In the genomic region with DNA sequence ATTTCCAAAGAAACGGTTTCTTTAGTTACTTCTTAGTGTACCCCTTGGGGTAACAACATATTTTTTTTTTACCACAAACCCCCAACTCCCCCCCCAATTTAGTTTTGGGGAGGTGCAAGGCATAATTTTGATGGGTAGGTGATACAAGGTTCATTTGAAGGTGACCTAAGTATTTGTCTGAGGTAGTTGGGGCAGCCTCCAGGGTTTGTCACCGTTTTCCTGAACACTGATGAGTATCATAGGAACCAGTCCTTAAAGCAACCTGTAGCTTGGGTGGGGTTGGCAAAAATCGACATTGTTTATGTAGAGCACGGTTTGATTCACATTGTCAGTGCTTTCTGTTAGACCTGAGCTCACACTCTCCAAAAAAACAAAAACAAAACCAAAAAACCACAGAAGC, we compare ENCODE assay signal across 9 mouse cellular contexts. TPM values are rescaled to one million over a fixed set of nuclear protein-coding genes. Genes with fewer than 3 reads are reported as not detected.
A peak's percentile ranks its signal among the peaks of the same experiment; 100 is the strongest.
DNase-seq lines count a peak whose midpoint lies in the region; ATAC-seq and TF ChIP-seq lines count a peak whose summit lies in the region.
"Had no signal": no experiment of that assay in that cellular context is flagged by ENCODE, and none has a peak within 500 bp of the region (broad histone marks: within the 10 kb centered on the region; RNA-seq: fewer than 3 reads in every experiment).

No protein-coding gene starts in this region.

- no peak overlapping the region for H3K27ac ChIP-seq in heart, embryonic 15.5 days
- no peak overlapping the region for H3K27ac ChIP-seq in ES-Bruce4 (ENCODE audit: insufficient read depth, low read length)
- no peak overlapping the region for H3K27ac ChIP-seq in hindbrain, embryonic 13.5 days
- no peak overlapping the region for H3K27ac ChIP-seq in midbrain, embryonic 12.5 days (replicated peaks)

- no peak for TF ChIP-seq CTCF in ES-Bruce4 (IDR thresholded peaks at IDR 0.05; ENCODE audit: low read depth, low read length)

- H3K4me3 ChIP-seq in heart, embryonic 15.5 days = peak overlapping the region; percentile 93
- no peak overlapping the region for H3K4me3 ChIP-seq in ES-Bruce4 (ENCODE audit: low read depth, low read length)
- peak overlapping the region; percentile 77 for H3K4me3 ChIP-seq in hindbrain, embryonic 13.5 days
- H3K4me3 ChIP-seq in midbrain, embryonic 12.5 days = peak overlapping the region; percentile 87

- 62% methylated on average over 4 of the region's 4 CpGs for WGBS in heart, embryonic 15.5 days
- 72% methylated on average over 4 of the region's 4 CpGs for WGBS in hindbrain, embryonic 13.5 days
- 70% methylated on average over 4 of the region's 4 CpGs for WGBS in midbrain, embryonic 12.5 days

- DNase-seq in heart, adult 8-10 months (ENCODE audit: low spot score) = no peak
- no peak for DNase-seq in right cerebral cortex, postnatal 4 days
- DNase-seq in spleen, postnatal 4 days (ENCODE audit: low spot score in 2 of 2) = no peak
- DNase-seq in lung, postnatal 14 days = no peak

- no peaks in the 10 kb centered on the region for H3K9me3 ChIP-seq in heart, embryonic 15.5 days (replicated peaks)
- no peaks in the 10 kb centered on the region for H3K9me3 ChIP-seq in ES-Bruce4 (replicated peaks; ENCODE audit: control insufficient read depth, insufficient read depth, low read length, poor library complexity, severe bottlenecking)
- no peaks in the 10 kb centered on the region for H3K9me3 ChIP-seq in hindbrain, embryonic 13.5 days
- no peaks in the 10 kb centered on the region for H3K9me3 ChIP-seq in midbrain, embryonic 12.5 days

- H3K4me2 ChIP-seq in heart, embryonic 15.5 days = peak overlapping the region; percentile 83
- H3K4me2 ChIP-seq in hindbrain, embryonic 13.5 days = peak overlapping the region; percentile 92
- H3K4me2 ChIP-seq in midbrain, embryonic 12.5 days (replicated peaks) = peak overlapping the region; percentile 86

- TF ChIP-seq EP300 in ES-Bruce4 (IDR thresholded peaks at IDR 0.05; ENCODE audit: insufficient read depth, low read depth, low read length) = no peak

- H3K36me3 ChIP-seq in heart, embryonic 15.5 days = no peaks in the 10 kb centered on the region
- H3K36me3 ChIP-seq in ES-Bruce4 (ENCODE audit: control insufficient read depth, insufficient read depth, low read length, poor library complexity, severe bottlenecking) = no peaks in the 10 kb centered on the region
- H3K36me3 ChIP-seq in hindbrain, embryonic 13.5 days = no peaks in the 10 kb centered on the region
- no peaks in the 10 kb centered on the region for H3K36me3 ChIP-seq in midbrain, embryonic 12.5 days

- peak overlapping the region; percentile 43; the same call in 1 of the 2 replicates for H3K9ac ChIP-seq in heart, embryonic 15.5 days
- peak overlapping the region; percentile 94; the same call in 1 of the 2 replicates for H3K9ac ChIP-seq in ES-Bruce4 (ENCODE audit: low read depth, poor library complexity, severe bottlenecking)
- H3K9ac ChIP-seq in hindbrain, embryonic 13.5 days = no peak overlapping the region
- H3K9ac ChIP-seq in midbrain, embryonic 12.5 days (replicated peaks) = no peak overlapping the region

- TF ChIP-seq POLR2A in ES-Bruce4 (IDR thresholded peaks at IDR 0.05; ENCODE audit: insufficient read depth, low read length) = no peak

- no peaks in the 10 kb centered on the region for H3K27me3 ChIP-seq in heart, embryonic 15.5 days
- no peaks in the 10 kb centered on the region for H3K27me3 ChIP-seq in ES-Bruce4 (ENCODE audit: control insufficient read depth, insufficient read depth, low read length, poor library complexity, severe bottlenecking)
- H3K27me3 ChIP-seq in hindbrain, embryonic 13.5 days = 0 out of 2 replicates have a peak, but pooled peaks cover 2% of the 10 kb centered on the region
- H3K27me3 ChIP-seq in midbrain, embryonic 12.5 days = no peaks in the 10 kb centered on the region
- H3K27me3 ChIP-seq: Patski had no signal

- no peak for ATAC-seq in heart, embryonic 15.5 days (replicated peaks; ENCODE audit: insufficient number of reproducible peaks, insufficient read depth, low FRiP score, low read depth)
- ATAC-seq in hindbrain, embryonic 13.5 days (ENCODE audit: low FRiP score) = no peak
- ATAC-seq in midbrain, embryonic 12.5 days (ENCODE audit: low FRiP score, low read depth) = no peak
- ATAC-seq: Patski had no signal

- peaks cover 41% of the 10 kb centered on the region for H3K4me1 ChIP-seq in heart, embryonic 15.5 days (replicated peaks)
- peaks cover 2% of the 10 kb centered on the region for H3K4me1 ChIP-seq in ES-Bruce4 (ENCODE audit: control insufficient read depth, insufficient read depth, low read length)
- peaks cover 24% of the 10 kb centered on the region for H3K4me1 ChIP-seq in hindbrain, embryonic 13.5 days (replicated peaks)
- H3K4me1 ChIP-seq in midbrain, embryonic 12.5 days = peaks cover 7% of the 10 kb centered on the region; the same call in 1 of the 2 replicates

RNA-seq across cellular contexts. Expression of a gene that starts 1.6 kb away (rescaled TPM):
- polyA plus RNA-seq in heart, embryonic 15.5 days (2015; fragmentation: Nextera tagmentation; extraction: Ambion mirVana) = 54.0 and 58.7 TPM in 2 replicates
- 10 to 100 TPM; 33.9 to 39.6 (median 36.0) TPM for total RNA-seq in heart, adult 8-10 months (2022)
- polyA plus RNA-seq in ES-Bruce4 (2011; ENCODE audit: insufficient read depth, insufficient read length, low read depth, missing spikeins) = 54.4 and 55.6 TPM in 2 replicates
- polyA plus RNA-seq in hindbrain, embryonic 13.5 days (2015; fragmentation: Nextera tagmentation; extraction: Ambion mirVana) = 20.1 and 27.2 TPM in 2 replicates
- polyA plus RNA-seq in midbrain, embryonic 12.5 days (2016; fragmentation: Nextera tagmentation; extraction: Ambion mirVana) = 36.1 and 42.2 TPM in 2 replicates

Comparison
In these comparisons a context has a peak if more than half of its experiments do, and no peak if none do; other contexts are left out.
1. H3K9ac ChIP-seq: peak in heart, embryonic 15.5 days (single experiment) and ES-Bruce4 (single experiment); none in hindbrain, embryonic 13.5 days (single experiment) and midbrain, embryonic 12.5 days (single experiment).
2. Peak in every context shown above with its lines, with median percentiles within 50 percentile points of each other: H3K4me2 ChIP-seq.